Mouse (Mus musculus) brain, embryonic 14.5 days (tissue): Measurements from ENCODE around the gene Add2. TPM values are rescaled to one million over a fixed set of nuclear protein-coding genes. Genes with fewer than 3 reads are reported as not detected.
A peak's percentile ranks its signal among the peaks of the same experiment; 100 is the strongest.

ENCODE experiments used
- DNase-seq: peaks from one replicate; pipeline ENCODE4 v3.0.0-alpha.2; 2011; ENCODE audit warnings: low read depth
- CTCF ChIP-seq: fragments of 200-500 bp; IDR thresholded peaks from 2 replicates; pipeline ENCODE4 v1.5.1; 2012; ENCODE audit warnings: inconsistent platforms, mild to moderate bottlenecking, moderate library complexity, borderline replicate concordance; ENCODE audit not compliant: insufficient read depth, insufficient read length; ENCODE audit errors: extremely low read depth
- POLR2A ChIP-seq: fragments of 200-500 bp; IDR thresholded peaks from 2 replicates; pipeline ENCODE4 v1.6.1; 2012; ENCODE audit warnings: mild to moderate bottlenecking, inconsistent platforms, borderline replicate concordance; ENCODE audit not compliant: poor library complexity, insufficient read depth, insufficient read length, severe bottlenecking; ENCODE audit errors: extremely low read depth
- polyA plus RNA-seq: library from polyadenylated mRNA; depleted of rRNA; stranded (reverse); fragments of >200 nt; gene quantifications from 2 replicates; pipeline ENCODE4 v1.2.3, GENCODE M21; 2012

The Add2 gene
- polyA plus RNA-seq, 1 experiment, result 191 TPM

DNA sequence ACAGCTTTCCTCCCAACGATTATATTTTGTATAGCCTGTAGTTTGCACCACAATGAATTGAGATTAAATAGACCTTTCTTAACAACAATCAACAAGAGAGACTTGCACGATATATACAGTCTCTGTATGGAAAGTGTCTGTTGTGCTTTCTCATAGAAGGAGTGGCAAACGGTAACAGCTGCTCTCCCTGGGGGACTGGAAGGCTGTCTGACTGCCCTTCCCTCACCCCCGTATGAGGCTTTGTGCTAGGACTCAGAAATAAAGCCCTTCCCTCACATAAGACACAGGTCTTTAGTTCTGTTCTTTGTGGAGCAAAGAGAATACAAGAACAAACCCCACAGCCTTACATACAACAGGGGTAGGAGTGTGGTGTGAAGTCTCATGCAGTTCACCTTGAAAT is 24.6 kb downstream of the Add2 start:
- DNase-seq, result peak; percentile 82

DNA sequence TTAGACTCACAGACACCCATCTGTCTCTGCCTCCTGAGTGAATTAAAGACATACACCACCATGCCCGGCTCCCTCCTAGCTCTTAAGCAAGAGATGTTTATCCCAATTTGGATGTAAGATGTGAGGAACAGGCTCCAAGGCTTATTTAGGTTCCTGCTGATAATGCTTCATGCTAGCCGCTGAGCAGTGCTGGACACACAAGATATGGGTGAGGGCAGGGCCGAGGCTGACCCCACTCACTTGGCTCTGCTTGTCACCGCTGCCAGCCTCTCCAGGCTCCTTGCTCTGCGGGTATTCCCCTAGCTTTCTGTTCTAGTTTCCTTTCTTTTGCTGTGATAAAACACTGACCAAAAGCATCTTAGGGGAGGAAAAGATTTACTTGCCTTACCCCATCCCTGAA is 25.1 kb downstream of the Add2 start:
- TF ChIP-seq POLR2A, result no peak
- no peak for TF ChIP-seq CTCF
- DNase-seq, result peak; percentile 65

More for the DNA sequence above, 24.6 kb downstream of the Add2 start:
- no peak for TF ChIP-seq CTCF
- no peak for TF ChIP-seq POLR2A

- TF ChIP-seq POLR2A (no peak), CTCF (no peak)
These were observed 30.0 kb downstream of the Add2 start for GRCm38 (mm10) chr6:86058475-86058874.

DNA sequence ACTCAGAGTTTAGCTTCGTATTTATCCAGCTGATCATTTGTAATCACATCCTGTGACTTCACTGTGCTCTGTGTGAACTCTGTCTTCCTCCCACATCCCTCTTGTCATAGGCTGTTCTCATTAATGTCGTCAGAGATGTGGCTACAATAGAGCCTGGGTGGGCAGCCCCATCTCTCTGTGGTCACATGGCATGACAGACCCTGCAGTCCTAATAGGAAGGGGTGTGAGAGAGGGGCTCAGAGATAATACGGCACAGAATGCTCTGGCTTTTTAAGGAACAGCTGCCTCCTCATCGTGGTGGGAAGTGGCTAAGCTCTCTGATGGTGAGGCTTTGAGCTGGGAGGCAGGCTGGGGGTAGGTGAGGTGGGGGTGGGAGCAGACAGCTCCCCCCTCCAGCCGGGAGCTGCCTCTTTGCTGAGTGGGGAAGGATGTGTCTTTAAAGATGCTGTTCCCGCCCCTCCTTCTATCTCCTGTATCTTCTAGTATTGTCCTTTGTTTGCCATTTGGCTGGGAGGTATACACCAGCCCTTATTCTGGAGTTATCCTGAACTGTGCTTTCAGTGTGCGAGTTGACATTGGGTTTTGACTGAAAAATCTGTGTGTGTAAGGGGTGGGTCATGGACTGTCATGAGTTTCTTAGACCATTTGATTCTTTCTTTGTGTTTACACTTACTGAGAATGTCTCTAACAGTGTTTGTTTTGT is 30.8 kb downstream of the Add2 start:
- DNase-seq, result peak; percentile 92
- TF ChIP-seq POLR2A (no peak), CTCF (no peak)

More at GRCm38 (mm10) chr6:86058475-86058874, 30.0 kb downstream of the Add2 start:
- peak; percentile 91 for DNase-seq

DNA sequence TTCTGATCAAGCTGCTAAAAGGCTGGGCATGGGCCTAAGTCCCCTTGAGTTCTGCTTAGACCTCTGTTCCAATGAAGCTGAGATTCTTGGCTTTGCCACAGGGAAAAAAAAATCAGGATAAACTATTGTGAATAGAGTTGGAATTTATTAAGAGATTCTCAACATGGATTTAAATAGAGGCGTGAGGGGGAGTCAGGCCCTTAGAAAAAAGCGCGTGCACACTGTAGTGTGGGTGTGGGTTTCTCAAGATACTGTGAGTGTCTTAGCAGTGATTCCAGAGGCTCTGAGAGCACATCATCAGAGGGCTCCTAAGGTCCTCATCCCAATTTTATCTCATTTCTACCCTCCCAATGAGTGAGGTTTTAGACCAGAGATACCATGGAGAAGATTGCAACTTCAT is 31.7 kb downstream of the Add2 start:
- DNase-seq, result no peak
- TF ChIP-seq CTCF (no peak), POLR2A (no peak)

DNA sequence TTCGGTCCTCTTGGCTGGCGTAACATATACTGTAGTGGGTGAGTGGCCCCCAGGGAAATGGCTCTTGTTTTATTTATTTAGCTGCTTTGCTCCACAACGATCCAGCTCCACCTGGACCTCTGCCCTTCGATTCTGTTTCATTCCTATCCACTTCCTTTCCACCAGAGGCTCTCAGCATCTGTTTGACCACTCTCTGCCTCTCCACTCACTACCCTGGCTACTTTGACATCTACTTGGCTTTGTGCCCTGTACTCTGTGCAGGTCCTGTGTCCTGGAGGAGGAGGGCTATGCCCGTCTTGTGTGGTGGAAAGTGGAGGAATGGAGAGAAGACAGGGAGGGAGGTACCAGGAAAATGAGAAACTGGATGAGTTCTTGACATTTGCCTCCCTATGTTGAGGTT is 33.7 kb downstream of the Add2 start:
- no peak for DNase-seq
- TF ChIP-seq POLR2A (no peak), CTCF (no peak)

GRCm38 (mm10) chr6:86062684-86063083 is 34.2 kb downstream of the Add2 start:
- no peak for TF ChIP-seq POLR2A
- TF ChIP-seq CTCF, result no peak
- DNase-seq, result peak; percentile 74

GRCm38 (mm10) chr6:86064318-86065016 is 36.0 kb downstream of the Add2 start:
- TF ChIP-seq CTCF, result no peak
- TF ChIP-seq POLR2A, result no peak

GRCm38 (mm10) chr6:86066727-86067126 is 38.2 kb downstream of the Add2 start:
- TF ChIP-seq POLR2A (no peak), CTCF (no peak)
- no peak for DNase-seq

More at GRCm38 (mm10) chr6:86064318-86065016, 36.0 kb downstream of the Add2 start:
- DNase-seq, result peak; percentile 94

GRCm38 (mm10) chr6:86067145-86067544 is 38.7 kb downstream of the Add2 start:
- DNase-seq, result no peak
- TF ChIP-seq POLR2A (no peak), CTCF (no peak)

- peak; percentile 77 for DNase-seq
- TF ChIP-seq CTCF (no peak), POLR2A (no peak)
These were observed 40.5 kb downstream of the Add2 start for GRCm38 (mm10) chr6:86069009-86069408.
